Mouse (Mus musculus) limb, embryonic 11.5 days (tissue): ENCODE results near the gene Tbkbp1. TPM values are rescaled to one million over a fixed set of nuclear protein-coding genes. Genes with fewer than 3 reads are reported as not detected.
"Not testable (repeated sequence)": the region's sequence is repeated elsewhere in the genome, so short reads cannot be mapped to it uniquely, and the experiment has no call there.

Experiments
- ATAC-seq: fragments of 200-750 bp; cut with Nextera tagmentation; 2 replicates; pipeline ENCODE4 v1.8.0; 2017; ENCODE audit warnings: low read depth; ENCODE audit not compliant: insufficient number of reproducible peaks, low FRiP score, low TSS enrichment
- DNase-seq: peaks from one replicate; pipeline ENCODE4 v3.0.0-alpha.2; 2015; ENCODE audit warnings: low spot score
- H3K27ac ChIP-seq: fragments of 300-500 bp; sonication (generic); replicated peaks from 2 replicates; pipeline ENCODE4 v1.5.1; 2014; ENCODE audit warnings: low read depth, mild to moderate bottlenecking, low read length
- H3K27me3 ChIP-seq: fragments of 300-500 bp; sonication (generic); 2 replicates; pipeline ENCODE4 v1.6.1; 2014; ENCODE audit warnings: mild to moderate bottlenecking, low read length, mixed read lengths; ENCODE audit not compliant: control insufficient read depth, insufficient read depth
- H3K36me3 ChIP-seq: fragments of 300-500 bp; sonication (generic); 2 replicates; pipeline ENCODE4 v1.6.1; 2014; ENCODE audit warnings: mild to moderate bottlenecking, low read length, moderate library complexity, mixed read lengths; ENCODE audit not compliant: control insufficient read depth, insufficient read depth
- H3K4me1 ChIP-seq: fragments of 300-500 bp; sonication (generic); 2 replicates; pipeline ENCODE4 v1.6.1; 2014; ENCODE audit warnings: low read length, mixed read lengths; ENCODE audit not compliant: control insufficient read depth, insufficient read depth
- H3K4me2 ChIP-seq: fragments of 300-500 bp; sonication (generic); 2 replicates; pipeline ENCODE4 v1.6.1; 2014; ENCODE audit warnings: low read depth, mild to moderate bottlenecking, moderate library complexity; ENCODE audit not compliant: severe bottlenecking
- H3K4me3 ChIP-seq: fragments of 300-500 bp; sonication (generic); 2 replicates; pipeline ENCODE4 v1.5.1; 2014; ENCODE audit warnings: low read depth, low read length
- H3K9ac ChIP-seq: fragments of 300-500 bp; sonication (generic); 2 replicates; pipeline ENCODE4 v1.6.1; 2014; ENCODE audit warnings: mild to moderate bottlenecking, low read length
- H3K9me3 ChIP-seq: fragments of 300-500 bp; sonication (generic); 2 replicates; pipeline ENCODE4 v1.6.1; 2016; ENCODE audit warnings: low read length; ENCODE audit not compliant: control insufficient read depth
- WGBS: fragments of 180-500 bp; shearing (Covaris S2); extraction: QIAGEN DNeasy Blood & Tissue Kit; methylation state at CpG from one replicate; pipeline ENCODE4 v1.1.7; 2014; 5-methylcytosine and 5-hydroxymethylcytosine counted together
- polyA plus RNA-seq: library from polyadenylated mRNA; unstranded; fragments of >200 nt; fragmentation: Nextera tagmentation; extraction: Ambion mirVana; gene quantifications from 2 replicates; pipeline ENCODE4 v1.2.1, GENCODE M21; 2014

The Tbkbp1 gene
- polyA plus RNA-seq: 6.2 and 6.5 TPM in 2 replicates

DNA sequence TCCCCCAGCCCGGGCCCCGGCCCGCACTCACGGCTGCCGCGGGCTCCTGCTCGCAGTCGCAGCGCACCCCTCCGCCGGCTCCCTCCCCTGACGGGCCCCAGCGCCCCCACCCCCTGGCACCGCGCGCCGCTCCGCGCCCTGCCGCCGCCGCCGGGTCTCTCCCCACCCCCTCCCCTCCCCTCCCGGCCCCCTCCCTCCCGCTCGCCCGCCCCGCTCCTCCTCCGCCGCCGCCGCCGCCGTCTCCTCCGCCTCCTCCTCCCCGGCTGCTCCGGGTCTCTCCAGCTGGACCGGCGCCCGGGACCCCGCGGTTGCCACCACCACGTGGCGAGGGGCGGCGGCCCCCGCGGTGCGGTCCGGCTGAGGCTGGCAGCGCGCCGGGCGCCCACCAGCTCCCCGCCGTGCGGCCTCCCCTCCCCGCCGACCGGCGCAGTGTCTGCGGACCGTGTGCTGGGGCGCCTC lies at the start of gene Tbkbp1:
Gene Tbkbp1, minus strand, starts transcription at position 153 of the 459 bp plus-strand sequence.
- Histone ChIP-seq H3K4me1 (peaks cover 26% of the 10 kb centered on the region), H3K4me3 (peak within 1 kb of the TSS; percentile 62), H3K27me3 (no peaks in the 10 kb centered on the region), H3K4me2 (peak within 1 kb of the TSS; percentile 75), H3K9ac (peak within 1 kb of the TSS; percentile 80), H3K36me3 (no peaks in the 10 kb centered on the region), H3K27ac (peak within 1 kb of the TSS; percentile 93), H3K9me3 (no peaks in the 10 kb centered on the region)
- ATAC-seq: no peak
- DNase-seq: peak; percentile 61
- 0% methylated on average over 27 of the region's 64 CpGs for WGBS

- ATAC-seq (no peak), DNase-seq (no peak)
- Histone ChIP-seq H3K27me3 (no peaks in the 10 kb centered on the region), H3K27ac (no peak overlapping the region), H3K9ac (no peak overlapping the region), H3K36me3 (no peaks in the 10 kb centered on the region), H3K4me1 (no peaks in the 10 kb centered on the region), H3K9me3 (no peaks in the 10 kb centered on the region), H3K4me2 (no peak overlapping the region), H3K4me3 (no peak overlapping the region)
- WGBS: 85% methylated on average over 6 of the region's 6 CpGs
Measured at GRCm38 (mm10) chr11:97199519-97199918, 48.2 kb upstream of the Tbkbp1 start.

DNA sequence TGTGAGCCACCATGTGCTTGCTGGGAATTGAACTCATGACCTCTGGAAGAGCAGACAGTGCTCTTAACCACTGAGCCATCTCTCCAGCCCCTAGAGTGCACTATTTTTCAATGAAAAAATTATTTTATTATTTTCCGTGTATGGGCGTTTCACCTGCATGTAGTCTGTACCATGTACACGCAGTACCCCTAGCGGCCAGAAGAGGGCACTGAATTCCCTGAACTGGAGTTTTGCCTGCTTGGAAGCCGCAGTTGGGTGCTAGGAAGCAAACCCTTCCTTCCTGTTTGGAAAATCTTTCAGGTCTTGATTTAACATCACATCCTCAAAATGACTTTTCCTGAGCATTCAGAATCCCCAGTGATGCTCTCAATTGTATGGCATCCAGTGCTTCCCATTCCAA lies 47.3 kb upstream of the Tbkbp1 start:
- Histone ChIP-seq H3K4me2 (no peak overlapping the region), H3K36me3 (no peaks in the 10 kb centered on the region), H3K9me3 (no peaks in the 10 kb centered on the region), H3K9ac (no peak overlapping the region), H3K4me1 (no peaks in the 10 kb centered on the region), H3K27me3 (no peaks in the 10 kb centered on the region), H3K27ac (no peak overlapping the region), H3K4me3 (no peak overlapping the region)
- DNase-seq: peak; percentile 77
- WGBS: 20% methylated on average over 5 of the region's 5 CpGs
- no peak for ATAC-seq

DNA sequence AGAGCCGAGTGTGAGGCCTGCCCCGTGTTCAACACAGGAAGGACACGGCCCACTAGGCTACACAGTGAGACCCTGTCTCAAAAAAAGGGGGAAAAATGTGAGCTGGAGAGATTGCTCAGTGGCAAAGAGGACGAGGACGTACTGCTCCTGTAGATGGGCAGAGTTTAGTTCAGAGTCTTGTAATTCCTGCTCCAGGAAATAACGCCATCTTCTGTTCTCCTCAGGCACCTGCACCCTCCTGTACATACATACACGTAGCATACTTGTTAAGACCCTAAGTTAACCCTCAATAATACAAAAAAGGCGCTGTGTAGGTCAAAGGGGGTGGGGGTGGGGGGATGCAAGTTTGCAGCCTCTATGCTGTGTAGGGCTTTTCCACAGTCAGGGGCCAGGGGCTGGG lies 45.7 kb upstream of the Tbkbp1 start:
- DNase-seq (no peak), ATAC-seq (no peak)
- H3K4me1 ChIP-seq: no peaks in the 10 kb centered on the region
- no peaks in the 10 kb centered on the region for H3K36me3 ChIP-seq
- no peak overlapping the region for H3K4me3 ChIP-seq
- no peak overlapping the region for H3K27ac ChIP-seq
- no peak overlapping the region for H3K4me2 ChIP-seq
- no peak overlapping the region for H3K9ac ChIP-seq
- H3K9me3 ChIP-seq: no peaks in the 10 kb centered on the region
- 83% methylated on average over 8 of the region's 8 CpGs for WGBS
- H3K27me3 ChIP-seq: no peaks in the 10 kb centered on the region

GRCm38 (mm10) chr11:97196541-97196940 lies 45.2 kb upstream of the Tbkbp1 start:
- Histone ChIP-seq H3K4me1 (no peaks in the 10 kb centered on the region), H3K36me3 (no peaks in the 10 kb centered on the region), H3K27ac (no peak overlapping the region), H3K9me3 (no peaks in the 10 kb centered on the region), H3K9ac (no peak overlapping the region), H3K4me3 (no peak overlapping the region), H3K27me3 (no peaks in the 10 kb centered on the region), H3K4me2 (no peak overlapping the region)
- ATAC-seq (no peak), DNase-seq (no peak)
- WGBS: 75% methylated on average over 12 of the region's 12 CpGs

GRCm38 (mm10) chr11:97192621-97192951 lies 41.3 kb upstream of the Tbkbp1 start:
- Histone ChIP-seq H3K4me3 (no peak overlapping the region), H3K27ac (no peak overlapping the region), H3K36me3 (no peaks in the 10 kb centered on the region), H3K27me3 (no peaks in the 10 kb centered on the region), H3K4me1 (0 out of 2 replicates have a peak, but pooled peaks cover 5% of the 10 kb centered on the region), H3K9me3 (no peaks in the 10 kb centered on the region), H3K9ac (no peak overlapping the region), H3K4me2 (no peak overlapping the region)
- ATAC-seq (no peak), DNase-seq (no peak)

DNA sequence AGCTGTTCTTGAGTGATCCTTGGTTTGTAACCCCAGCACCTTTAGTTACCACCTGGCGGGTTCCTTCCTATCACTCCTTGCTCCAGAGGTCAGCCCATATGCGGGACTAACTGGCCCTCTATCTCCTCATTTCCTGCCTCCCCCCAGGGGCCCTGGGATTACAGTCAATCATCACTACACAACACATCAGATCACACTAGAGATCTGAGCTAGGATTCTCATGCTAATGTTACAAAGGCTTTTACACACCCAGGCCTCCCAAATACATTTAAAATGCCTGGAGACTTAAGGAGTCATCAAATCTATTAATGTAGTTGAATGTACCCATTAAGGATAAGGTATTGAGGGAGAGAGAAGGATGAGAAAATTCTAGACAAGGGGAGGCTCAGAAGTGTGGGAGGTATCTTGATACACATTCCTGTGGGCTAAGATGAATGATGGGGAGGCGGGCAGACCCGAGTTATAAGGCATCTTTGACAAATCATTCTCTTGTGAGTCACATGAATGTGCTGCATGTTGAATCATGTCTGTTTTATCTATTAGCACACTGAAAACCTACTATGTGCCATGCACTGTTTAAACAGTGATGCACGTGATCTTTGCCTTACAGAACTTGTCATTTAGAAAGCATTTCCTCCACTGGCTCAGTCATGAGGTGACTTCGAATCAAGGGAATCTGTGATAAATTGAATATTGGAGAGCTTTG lies 40.8 kb upstream of the Tbkbp1 start:
- H3K4me3 ChIP-seq: no peak overlapping the region
- 73% methylated on average over 6 of the region's 6 CpGs for WGBS
- no peak overlapping the region for H3K4me2 ChIP-seq
- no peaks in the 10 kb centered on the region for H3K36me3 ChIP-seq
- 0 out of 2 replicates have a peak, but pooled peaks cover 5% of the 10 kb centered on the region for H3K4me1 ChIP-seq
- H3K27ac ChIP-seq: no peak overlapping the region
- DNase-seq (no peak), ATAC-seq (no peak)
- no peak overlapping the region for H3K9ac ChIP-seq
- no peaks in the 10 kb centered on the region for H3K9me3 ChIP-seq
- H3K27me3 ChIP-seq: no peaks in the 10 kb centered on the region

DNA sequence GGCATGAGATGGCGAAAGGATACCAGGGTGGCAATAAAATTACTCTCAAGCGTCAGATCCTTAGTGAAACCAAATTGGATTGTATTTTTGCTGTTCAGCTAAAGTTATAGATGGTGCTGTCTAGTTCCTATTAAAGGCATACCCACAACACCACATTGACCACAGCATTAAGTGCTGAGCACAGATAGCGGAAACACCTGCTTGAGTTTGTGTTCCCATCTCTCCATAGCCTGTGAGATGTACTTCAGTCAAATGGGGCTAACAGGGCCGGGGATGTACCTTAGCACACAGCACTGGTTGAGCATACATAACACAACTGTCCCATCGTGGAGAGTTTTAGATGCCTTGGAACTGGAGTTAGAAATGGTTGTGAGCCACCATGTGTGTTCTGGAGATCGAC lies 39.7 kb upstream of the Tbkbp1 start:
- peaks cover 7% of the 10 kb centered on the region for H3K4me1 ChIP-seq
- H3K27me3 ChIP-seq: no peaks in the 10 kb centered on the region
- no peak overlapping the region for H3K4me3 ChIP-seq
- H3K36me3 ChIP-seq: peaks cover 2% of the 10 kb centered on the region; the same call in 1 of the 2 replicates
- no peak for ATAC-seq
- no peaks in the 10 kb centered on the region for H3K9me3 ChIP-seq
- no peak overlapping the region for H3K4me2 ChIP-seq
- H3K9ac ChIP-seq: no peak overlapping the region
- 90% methylated on average over 6 of the region's 6 CpGs for WGBS
- no peak overlapping the region for H3K27ac ChIP-seq
- no peak for DNase-seq

DNA sequence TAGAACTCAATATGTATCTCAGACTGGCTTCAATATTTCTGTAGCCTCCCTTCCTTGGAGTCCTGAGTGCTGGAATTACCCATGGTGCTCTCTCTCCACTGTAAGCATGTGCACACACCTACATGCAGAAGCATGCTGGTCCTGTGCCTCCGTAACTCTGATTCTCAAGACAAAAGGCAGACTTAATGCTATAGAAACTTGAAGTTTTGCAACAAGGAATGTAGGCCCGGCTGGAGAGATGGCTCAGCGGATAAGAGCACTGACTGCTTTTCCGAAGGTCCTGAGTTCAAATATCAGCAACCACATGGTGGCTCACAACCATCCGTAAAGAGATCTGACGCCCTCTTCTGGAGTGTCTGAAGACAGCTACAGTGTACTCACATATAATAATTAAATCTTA lies 38.4 kb upstream of the Tbkbp1 start:
- peaks cover 12% of the 10 kb centered on the region for H3K4me1 ChIP-seq
- H3K27me3 ChIP-seq, H3K9me3 ChIP-seq, H3K4me3 ChIP-seq, ATAC-seq, H3K4me2 ChIP-seq, H3K36me3 ChIP-seq, DNase-seq, H3K9ac ChIP-seq, H3K27ac ChIP-seq: not testable (repeated sequence)
- 90% methylated on average over 6 of the region's 6 CpGs for WGBS
